Mouse (Mus musculus): ENCODE results near the gene Sept14.

GRCm38 (mm10) chr5:129690528-129690927 lies 17.8 kb downstream of the Sept14 start:
- no peak for TF ChIP-seq CTCF (IDR thresholded peaks at IDR 0.05; ENCODE audit: borderline replicate concordance, extremely low read depth, insufficient read depth, insufficient read length)
- no peak for TF ChIP-seq POLR2A (IDR thresholded peaks at IDR 0.05; ENCODE audit: borderline replicate concordance, extremely low read depth, insufficient read depth, insufficient read length, poor library complexity, severe bottlenecking)
